Mouse (Mus musculus): ENCODE results near the gene Ranbp3.

The Ranbp3 gene

DNA sequence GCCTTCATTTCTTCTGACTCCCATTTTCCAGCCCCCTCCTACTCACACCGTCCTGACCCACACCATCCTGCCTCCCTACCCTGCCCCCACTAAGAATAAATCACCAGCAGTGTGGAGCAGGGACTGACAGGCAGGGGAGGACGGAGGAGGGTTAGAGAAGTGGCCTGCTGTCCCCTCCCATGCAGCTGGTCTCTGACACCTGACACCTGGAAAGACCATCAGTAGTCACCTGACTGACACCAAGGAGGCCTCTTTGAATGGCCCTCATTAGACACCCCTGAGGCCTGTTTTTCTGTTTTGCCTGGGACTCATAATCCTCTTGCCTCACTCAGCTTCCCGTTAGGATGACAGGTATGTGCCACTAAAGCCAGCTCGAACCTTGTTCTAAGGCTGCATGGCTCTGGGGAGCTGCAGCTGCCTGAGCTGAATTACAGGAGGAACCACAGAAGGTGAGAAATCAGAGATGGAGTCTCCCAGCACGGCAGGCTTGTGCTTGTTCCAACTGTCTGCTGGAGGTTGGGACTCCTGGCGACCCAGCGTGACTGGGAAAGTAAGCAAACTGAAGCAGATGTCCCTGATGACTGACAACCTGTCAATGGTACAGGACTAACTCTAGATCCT lies 54.0 kb downstream of the Ranbp3 start:
- DNase-seq (ENCODE audit: low read depth) = no peak

DNA sequence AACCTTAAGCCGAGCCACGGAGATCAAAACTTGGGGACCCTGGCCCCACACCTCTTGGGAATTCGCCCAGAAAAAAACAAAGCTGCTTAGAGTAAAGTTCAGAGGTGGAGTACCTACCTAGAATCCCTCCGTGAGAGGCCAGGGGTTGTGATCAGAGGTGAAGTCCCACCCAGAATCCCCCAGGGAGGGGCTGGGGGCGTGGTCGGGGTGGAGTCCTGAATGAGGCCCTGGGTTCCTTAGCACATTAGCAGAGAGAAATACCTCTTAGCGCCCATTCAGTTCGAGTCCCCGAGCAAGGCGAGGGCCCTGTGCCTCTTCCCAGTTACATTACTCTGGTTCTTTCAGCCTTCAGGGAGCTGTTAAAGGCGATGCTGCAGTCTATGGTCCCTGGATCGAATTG lies 54.6 kb downstream of the Ranbp3 start:
- DNase-seq (ENCODE audit: low read depth) = no peak

DNA sequence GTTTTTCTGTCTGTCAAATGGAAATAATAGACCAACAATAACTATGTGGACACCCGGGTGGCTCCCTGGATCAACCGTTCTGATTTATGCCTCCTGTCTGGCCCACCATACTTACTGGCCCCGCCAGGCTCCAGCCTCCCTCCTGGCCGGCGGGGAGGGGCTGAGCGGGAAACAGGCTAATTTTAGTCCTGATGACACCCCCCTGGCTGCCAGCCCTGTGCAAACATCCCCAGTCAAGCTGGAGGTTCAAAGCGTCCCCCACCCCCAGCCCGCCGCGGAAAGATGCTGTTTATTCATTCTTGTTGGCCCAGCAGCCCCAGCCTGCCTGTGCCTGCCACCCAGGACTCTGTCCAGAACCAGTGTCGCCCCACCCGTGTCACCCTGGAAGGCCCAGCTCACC lies 55.0 kb downstream of the Ranbp3 start:
- DNase-seq (ENCODE audit: low read depth) = peak; percentile 7

DNA sequence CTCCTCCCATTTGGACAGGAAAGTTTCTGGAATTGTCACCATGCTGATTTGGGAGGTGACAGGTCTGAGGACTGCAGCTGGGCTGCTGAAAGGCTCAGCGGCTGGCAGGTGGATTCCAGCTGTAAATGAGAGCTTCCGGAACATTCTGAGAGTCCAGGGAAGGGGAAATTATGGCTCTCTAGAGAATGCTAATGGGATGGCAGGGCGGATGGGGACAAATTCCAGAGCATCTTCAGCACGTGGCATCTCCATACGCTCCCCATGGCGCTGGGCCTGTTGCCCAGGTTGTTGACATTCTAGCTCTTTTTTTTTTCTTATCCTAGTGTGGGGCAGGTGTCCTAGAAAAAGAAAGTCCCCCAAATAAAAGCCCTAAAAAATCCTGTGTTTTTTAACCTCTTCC lies 56.1 kb downstream of the Ranbp3 start:
- DNase-seq (ENCODE audit: low read depth) = no peak

DNA sequence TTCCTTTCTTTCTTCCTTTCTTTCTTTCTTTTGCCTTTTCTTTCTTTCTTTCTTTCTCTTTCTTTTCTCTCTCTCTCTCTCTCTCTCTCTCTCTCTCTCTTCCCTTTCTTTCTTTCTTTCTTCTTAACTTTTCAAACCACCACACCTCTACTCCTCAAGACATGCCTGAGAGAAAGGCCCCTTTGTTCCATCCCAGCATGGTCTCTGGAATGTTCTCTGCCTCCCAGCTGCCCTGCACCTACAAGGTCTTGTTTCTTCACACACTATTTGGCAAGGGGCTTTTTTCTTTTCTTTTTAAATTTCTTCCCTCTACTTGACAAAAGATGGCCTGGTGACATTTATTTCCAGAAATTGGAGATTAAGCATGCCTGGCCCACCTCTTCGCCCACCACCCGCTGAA lies 56.6 kb downstream of the Ranbp3 start:
- no peak for DNase-seq (ENCODE audit: low read depth)

DNA sequence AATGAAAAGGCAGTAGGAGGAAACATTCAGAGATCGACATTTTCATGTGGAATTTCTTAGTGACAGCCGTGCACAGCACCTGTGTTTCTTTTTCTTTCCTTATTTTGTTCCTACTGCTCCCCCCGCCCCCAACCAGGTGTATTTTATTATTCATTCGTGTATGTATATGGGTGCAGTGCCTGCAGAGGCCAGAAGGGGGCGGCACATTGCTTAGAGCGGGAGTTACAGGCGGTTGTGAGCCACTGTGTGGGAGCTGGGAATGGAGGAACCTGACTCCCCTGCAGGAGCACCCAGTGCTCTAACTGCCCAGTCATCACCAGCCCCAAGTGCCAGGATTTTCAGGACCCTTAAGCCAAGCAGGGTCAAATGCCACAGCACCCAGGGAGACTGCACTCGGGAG lies 63.4 kb downstream of the Ranbp3 start:
- DNase-seq (ENCODE audit: low read depth) = no peak

DNA sequence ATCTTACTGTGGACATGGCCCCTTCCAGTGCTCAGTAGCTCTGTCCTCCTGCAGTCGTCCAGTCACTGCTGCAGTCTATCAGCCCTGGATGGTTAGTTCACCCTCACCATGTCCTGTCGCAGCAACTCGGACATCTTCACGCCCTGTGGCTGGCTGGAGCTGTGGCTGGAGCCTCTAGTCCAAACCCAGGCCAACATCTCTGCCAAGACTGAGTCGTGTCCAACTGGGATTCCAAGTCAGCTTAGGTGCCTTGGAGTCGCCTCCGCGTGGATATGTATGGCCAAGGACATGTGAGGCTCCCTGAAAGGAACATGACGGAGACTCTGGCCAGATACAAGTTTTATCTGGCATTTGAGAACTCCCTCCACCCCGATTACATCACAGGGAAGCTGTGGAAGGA lies 65.1 kb downstream of the Ranbp3 start:
- no peak for DNase-seq (ENCODE audit: low read depth)

DNA sequence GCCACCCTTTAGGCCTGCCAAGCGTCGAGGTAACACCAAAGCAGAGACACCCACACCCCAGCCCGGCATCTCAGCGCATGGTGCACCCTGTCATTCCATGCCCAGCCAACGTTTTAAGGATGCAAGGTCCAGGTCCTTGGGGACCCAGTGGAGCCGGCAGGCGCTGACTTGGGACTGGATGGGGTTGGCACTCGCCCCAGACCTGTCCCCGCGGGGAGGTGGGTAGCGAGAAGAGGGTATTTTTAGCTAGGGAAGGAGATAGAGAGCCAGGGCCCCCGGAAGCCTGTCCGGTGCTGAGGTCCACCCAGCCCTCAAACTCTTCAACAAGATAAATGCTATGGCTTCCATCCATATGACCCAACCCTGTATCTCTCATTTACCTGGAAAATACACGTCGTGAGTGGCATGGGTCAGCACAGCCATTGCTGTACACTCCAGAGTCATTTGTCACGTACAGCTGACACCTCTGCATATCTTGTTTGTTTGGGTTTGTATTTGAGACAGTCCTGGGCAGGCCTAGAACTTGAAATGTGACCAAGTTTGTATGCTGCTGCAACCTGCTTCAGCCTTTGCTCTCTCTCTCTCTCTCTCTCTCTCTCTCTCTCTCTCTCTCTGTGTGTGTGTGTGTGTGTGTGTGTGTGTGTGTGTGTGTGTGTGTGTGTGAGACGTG lies 67.2 kb downstream of the Ranbp3 start:
- DNase-seq (ENCODE audit: low read depth) = no peak

DNA sequence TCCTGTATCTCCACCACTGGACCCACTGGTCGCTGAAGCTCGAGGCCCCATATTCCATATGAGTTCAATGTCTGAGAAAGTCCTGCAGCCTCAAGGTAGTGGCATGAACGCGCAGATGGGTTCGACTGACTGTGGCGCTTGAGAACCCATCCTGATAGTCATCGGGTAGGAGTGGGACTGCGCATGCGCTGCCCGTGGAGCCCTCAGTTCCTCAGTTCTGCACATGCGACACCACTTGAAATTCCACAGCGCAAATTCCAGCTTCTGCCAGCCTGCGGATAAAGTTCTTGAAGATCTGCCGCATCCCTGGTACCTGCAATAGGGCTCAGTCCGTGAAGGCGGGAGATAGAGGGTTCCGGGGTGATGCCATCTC lies 67.7 kb downstream of the Ranbp3 start:
- DNase-seq (ENCODE audit: low read depth) = no peak

DNA sequence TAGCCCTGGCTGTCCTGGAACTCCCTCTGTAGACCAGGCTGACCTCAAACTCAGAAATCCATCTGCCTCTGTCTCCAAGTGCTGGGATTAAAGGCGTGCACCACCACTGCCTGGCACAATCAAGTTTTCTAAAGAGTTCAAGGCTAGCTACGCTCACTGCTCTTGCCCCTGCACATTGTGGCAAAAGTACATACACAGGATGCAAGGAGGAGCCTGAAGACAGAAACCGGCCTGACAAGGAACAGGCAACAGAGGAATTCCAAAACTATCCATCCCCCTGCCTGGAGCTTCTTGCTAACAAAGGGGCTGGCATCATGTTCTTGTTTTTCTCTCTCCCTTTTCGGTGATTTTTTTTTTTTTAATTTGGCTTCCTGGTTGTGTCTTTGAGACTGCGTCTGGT lies 71.1 kb downstream of the Ranbp3 start:
- no peak for DNase-seq (ENCODE audit: low read depth)

DNA sequence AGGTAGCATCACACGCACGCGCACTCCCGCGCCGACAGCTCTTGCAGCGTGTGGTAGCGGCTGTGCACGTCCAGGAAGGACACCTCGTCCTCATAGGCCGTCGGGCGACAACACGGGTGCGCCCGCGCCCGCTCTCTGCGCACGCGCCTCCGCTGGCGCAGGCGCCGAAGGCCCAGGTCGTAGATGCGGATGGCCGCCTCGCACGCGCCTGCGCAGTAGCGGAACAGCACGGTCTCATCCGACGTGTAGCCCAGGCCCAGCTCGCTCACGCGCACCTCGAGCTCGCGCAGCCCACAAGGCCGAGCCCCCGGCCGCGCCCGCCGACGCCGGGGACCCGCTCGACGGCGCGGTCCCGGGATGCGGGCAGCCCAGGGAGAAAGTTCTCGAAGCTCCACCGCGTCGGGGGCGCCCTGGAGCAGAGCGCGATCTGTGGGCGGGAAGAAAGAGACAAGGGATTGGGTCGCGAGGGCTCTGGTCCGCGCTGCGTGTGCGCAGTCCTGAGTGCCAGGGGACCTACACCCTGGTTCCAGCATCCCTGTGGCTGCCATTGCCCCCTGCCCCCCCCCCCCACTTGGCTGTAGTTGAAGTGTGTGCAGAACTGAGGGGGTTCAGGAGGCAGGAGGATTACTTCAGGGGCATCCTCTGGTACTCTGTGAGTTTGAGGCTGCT lies 78.4 kb downstream of the Ranbp3 start:
- no peak for DNase-seq (ENCODE audit: low read depth)

DNA sequence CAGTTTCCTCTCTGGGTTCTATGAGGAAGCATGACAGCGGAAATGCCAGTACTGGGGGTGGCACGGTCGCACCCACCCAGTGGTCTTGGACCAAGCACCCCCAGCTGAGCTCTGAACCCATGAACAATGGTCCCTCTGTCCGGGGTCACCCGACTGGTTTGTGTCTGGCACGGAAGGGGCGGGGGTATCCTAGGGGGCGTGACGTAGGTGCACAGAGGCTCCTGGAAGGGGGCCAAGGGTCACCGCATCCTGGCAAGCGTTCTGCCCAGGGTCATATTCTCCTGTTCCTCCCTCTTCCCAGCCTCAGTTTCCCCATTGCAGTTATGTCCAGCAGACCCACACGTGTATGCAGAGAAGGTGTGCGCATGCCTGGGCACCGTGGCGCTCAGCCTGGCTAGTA lies 80.4 kb downstream of the Ranbp3 start:
- no peak for DNase-seq (ENCODE audit: low read depth)

DNA sequence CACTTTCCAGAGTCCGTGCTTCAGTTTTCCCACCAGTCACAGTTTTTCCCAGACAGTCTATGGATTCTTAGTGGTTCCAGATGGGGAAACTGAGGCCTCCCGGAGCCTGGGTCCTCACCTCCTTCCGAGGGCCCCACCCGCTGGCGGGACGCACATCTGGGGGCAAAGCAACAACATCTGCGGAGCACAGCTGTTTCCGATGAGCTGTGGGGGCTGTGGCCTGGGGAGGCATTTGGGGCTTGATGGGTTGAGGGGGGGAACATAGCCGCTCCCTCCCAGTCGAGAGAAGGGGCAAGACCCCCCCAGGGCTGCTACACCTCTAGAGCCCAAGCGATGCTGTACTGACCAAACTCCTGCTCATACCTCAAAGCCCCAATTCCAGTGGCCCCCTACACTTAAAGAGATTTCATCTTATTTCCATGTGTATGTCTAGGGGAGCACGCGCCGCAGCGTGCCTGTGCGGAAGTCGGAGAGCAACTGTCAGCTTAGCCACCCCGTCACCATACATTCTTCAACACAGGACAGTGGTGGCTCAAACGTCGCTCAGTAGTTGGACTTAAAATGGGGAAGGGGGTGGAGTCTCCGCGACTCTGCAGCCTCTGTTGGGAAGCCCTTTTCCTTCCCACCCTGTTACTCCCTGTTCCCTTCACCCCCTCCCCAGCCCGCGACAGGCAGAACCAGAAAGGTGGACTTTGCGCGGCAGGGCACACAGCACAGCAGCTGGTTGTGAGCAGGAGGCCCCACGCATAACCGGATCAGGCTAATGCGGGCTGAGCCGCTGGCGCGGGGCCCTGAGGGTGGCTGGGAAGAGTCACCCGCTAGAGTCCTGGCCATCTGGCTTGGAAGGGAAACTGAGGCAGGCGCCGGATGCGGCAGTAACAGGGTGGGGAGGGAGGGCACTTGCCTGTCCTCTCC lies 81.4 kb downstream of the Ranbp3 start:
- DNase-seq (ENCODE audit: low read depth) = no peak

DNA sequence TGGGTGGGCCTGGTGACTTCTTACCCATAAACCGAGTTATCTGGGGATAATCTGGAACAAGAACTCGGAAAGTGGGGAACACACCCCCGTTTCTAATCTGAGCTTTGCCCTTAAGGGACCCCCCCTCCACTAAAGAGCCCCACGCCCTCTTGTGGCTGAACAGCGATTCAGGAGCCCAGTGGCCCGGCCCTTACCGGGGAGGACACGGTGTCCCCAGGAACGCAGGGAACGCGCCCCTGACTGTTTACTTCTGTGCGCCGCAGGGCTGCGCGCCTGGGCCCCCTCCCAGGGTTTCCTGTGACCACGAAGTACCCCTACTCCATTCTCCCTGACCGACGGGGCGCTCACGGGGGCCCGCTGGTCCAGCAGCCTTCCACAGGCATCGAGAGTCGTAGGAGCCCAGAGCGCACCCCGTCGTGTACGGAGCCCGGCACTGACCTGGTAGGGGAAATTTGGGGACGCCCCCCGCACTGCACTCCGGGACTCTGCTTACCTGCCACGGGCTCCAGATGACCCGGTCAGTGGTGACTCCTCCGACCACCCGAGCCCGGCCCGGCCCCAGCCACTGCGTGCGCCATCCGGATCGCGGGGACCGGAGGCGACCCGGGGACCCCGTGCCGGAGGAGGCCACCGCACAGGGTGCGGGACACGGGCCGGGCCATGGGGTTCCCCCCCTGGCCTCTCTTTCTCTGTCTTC lies 83.8 kb downstream of the Ranbp3 start:
- no peak for DNase-seq (ENCODE audit: low read depth)

DNA sequence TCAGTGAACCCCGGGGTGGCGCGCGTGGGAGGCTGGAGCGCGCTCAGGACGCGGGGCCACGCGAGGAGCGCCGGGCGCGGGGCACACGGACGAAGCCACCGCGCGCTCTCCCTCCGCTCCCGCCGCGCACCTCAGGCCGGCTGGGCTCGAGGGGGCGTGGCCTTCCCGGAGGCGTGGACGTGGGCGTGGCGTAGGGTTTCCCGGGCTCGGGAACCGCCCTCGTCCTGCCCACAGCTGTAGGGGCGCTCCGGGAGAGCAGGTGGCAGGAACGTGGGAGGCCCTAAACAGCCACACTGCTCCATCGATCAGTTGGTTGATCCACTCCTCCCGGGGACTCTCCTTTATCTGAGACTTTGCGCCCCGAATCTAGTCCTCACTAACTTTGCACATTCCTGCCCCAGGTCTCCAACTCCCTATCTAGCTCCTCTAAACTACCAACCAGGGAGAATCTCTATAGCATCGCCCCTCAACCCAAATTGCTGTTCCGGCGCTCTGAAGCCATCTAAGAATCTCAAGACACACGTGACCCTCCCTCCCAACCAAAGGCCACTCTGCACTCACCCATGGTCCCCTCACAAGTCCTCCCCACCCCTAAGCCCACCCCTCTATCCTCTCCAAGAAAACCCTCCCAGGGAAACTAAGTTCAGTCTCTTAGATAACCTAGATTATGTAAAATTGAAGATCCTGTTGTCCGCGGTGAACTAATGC lies 84.5 kb downstream of the Ranbp3 start, which contains the start of gene Nrtn:
Nrtn (minus strand) TSS at position 115 of the 708 bp plus-strand sequence.
- no peak for DNase-seq (ENCODE audit: low read depth)

DNA sequence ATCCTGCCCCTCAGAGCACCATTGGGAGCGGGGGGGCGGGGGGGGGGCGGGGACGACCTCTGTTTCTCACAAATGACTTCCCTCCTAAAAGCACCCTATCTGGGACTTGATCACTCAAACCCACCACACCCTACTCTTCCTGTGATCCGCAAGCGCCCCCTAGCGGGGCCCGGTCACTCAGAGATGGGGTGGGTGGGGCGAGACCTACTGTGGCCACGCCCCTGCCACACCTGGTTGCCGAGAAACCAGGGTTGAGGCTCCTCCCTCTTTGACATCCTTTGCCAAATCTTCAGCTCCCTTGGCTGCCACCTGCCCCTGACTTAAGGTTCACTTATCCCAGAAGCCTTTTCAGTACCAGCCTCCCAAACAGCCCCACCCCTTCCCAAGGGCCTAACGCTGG lies 85.0 kb downstream of the Ranbp3 start:
- no peak for DNase-seq (ENCODE audit: low read depth)

DNA sequence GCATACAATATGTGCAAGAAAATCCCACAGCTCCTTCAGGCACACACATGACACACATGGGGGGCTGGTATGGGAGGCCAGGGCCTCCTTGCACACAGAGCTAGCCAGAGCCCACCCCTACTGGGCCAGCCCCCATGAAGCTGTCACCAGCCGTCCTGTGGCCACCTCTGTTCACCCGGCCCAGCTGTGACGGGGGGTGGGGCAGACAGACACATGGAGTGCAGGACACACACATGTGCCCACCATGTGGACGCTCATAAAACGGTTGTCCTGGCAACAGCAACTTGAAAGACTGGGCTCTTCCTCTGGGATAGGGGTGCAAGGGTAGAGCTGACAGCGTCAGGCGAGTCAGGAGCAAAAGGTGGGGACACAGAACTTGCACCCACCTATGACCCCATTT lies 86.2 kb downstream of the Ranbp3 start:
- no peak for DNase-seq (ENCODE audit: low read depth)

DNA sequence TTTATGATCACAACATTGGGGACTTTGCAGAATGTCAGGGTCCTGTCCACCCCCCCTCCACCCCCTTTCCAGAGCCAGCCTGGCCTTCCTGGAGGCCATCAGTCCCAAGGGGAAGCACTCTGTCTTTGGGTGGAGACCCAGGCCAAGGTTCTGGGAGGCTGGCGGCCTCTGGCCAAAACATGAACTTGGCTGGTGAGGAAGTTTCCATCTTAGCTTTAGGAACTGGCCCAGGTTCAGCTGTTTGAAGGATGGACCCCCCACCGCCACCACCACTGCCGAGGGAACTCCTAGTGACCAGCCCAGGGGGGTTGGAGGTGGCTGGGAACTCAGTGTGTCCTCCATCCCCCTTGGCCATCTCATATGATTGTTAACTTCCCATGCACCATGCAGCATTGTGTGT lies 88.0 kb downstream of the Ranbp3 start:
- DNase-seq (ENCODE audit: low read depth) = no peak

Measured in fibroblast of lung, adult 2 months (primary cell).